Mouse (Mus musculus): ENCODE results near the gene Gm960.

DNA sequence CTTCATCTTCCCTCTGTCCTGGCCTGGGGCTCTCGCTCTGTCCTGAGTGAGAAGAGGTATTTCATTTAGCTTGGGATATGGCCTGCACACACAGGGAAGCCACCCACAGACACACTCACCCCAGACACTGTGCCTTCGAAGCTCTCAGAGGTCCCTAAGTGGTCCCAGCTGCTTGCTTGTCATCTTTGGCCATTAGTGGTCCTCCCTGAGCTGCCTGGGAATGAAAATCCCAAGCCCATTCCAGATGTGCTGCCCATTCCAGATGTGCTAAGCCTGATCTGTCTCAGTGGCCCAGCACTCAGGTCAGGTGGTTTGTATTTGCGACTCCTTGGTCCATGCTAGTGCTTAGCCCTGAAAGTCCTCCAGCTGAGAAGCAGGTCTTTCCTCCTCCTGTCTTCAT, 15.4 kb upstream of the Gm960 start:
- TF ChIP-seq CTCF (IDR thresholded peaks at IDR 0.05) (no peak), EP300 (IDR thresholded peaks at IDR 0.05) (no peak)

Data from lung, postnatal 0 days (tissue).